Mouse (Mus musculus) olfactory bulb, adult 2 months (tissue): ENCODE data around the gene Utp6.

Source experiments
- CTCF ChIP-seq: fragments of 200-500 bp; IDR thresholded peaks from 2 replicates; pipeline ENCODE4 v1.5.1; 2012; ENCODE audit warnings: low read depth, mild to moderate bottlenecking, low read length, moderate library complexity; ENCODE audit not compliant: insufficient read depth
- POLR2A ChIP-seq: fragments of 200-500 bp; IDR thresholded peaks from 2 replicates; pipeline ENCODE4 v1.6.1; 2012; ENCODE audit warnings: mild to moderate bottlenecking, low read depth, low read length, moderate library complexity; ENCODE audit not compliant: insufficient read depth

- TF ChIP-seq CTCF, result no peak
- TF ChIP-seq POLR2A, result no peak
Observed at GRCm38 (mm10) chr11:79884784-79885183, 77.4 kb downstream of the Utp6 start.
